Mouse (Mus musculus) 3T3-L1 (cell line): ENCODE measurements around the gene Ptpn14.

ENCODE experiments used
- DNase-seq: peaks from one replicate; pipeline ENCODE4 v3.0.0-alpha.2; 2015; ENCODE audit warnings: low read depth, low spot score

Ptpn14 gene

DNA sequence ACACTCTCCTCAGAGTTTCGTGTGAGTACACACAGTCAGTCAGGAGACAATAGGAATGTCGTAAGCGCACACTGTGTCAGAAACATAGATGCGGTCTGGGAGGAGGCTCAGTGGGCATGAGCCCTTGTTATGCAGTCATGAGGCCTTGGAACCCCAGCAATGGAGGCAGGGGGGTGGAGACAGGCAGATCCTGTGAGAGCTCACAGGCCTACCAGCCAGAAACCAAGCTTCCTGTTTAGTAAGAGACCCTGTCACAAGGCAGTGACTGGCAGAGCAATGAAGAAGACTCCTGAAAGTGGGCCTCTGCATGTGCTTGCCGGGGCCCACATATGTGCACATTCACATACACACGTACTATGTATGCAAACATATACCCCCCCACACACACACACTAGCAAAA lies 79.9 kb downstream of the Ptpn14 start:
- no peak for DNase-seq

DNA sequence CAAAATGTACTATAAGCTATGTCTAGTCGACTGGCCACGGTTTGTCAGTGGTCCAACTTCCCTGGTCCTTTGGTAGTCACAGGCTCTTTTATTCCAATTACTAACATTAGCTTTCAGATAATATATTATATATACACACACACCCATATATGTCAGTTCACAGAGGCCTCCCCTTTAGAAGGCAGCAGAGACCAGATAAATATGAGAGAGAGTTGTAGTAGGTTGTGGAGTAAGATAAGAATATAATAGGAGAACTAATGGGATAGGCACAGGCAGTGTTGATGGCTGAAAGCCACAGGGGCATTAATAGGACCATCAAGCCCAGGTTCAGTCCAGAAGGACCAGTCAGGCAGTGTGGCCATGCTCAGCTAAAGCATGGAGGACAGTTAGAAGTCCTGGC lies 80.4 kb downstream of the Ptpn14 start:
- DNase-seq: no peak

DNA sequence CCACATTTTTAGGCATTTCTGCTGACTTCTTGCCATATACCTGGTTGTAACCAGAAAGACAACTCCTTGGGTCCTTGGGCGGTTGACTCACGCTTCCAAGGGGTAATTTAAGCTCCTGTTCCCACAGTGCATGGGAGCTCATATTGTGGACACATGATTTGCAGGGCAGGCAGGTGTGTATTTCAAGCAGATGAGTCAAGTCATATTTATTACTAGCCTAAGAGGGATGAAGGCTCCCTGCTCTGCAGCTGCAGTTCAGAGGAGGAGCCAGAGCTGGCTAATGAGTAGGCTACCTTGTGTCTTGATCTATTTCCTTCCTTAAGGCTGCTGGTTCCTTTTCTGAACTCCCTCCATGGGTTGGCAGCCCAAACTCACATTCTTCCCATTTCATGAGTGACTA lies 83.7 kb downstream of the Ptpn14 start:
- DNase-seq: peak; percentile 27

DNA sequence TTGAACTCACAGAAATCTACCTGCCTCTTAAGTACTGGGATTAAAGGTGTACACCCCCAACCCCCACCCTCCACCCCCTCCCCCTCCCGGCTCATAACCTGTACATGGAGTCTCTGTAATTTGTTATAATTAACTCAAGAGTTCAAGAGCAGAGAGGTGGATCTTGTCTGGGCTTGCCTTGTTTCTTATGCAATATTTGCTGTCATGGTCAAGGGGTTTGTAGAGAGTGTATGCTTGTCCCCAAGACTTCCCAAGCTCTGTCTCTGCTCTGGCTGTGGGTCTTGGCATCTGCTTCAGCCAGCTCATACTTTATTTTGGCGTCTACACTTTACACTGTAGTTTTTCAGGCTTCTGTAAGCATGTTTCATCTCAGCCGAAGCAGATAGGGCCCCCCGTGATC lies 86.3 kb downstream of the Ptpn14 start:
- DNase-seq: no peak

DNA sequence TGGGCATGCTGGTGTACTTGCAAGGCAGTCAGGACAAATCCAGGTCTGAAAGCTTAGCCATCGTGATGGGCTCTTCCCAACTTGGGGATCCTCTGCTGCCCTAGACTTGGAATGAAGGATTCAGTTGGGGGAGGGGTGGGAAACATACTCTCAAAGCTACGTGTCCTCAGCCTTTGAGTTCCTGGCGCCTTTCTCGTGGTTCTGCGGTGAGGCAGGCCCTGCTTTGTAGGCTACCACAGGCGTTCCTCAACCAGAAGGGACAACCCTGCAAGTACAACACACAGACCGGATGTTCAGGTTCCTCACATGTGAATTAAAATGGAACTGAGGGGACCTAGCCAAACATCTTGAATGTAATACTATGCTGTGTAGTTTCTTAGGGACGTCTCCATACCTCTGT lies 89.0 kb downstream of the Ptpn14 start:
- no peak for DNase-seq

DNA sequence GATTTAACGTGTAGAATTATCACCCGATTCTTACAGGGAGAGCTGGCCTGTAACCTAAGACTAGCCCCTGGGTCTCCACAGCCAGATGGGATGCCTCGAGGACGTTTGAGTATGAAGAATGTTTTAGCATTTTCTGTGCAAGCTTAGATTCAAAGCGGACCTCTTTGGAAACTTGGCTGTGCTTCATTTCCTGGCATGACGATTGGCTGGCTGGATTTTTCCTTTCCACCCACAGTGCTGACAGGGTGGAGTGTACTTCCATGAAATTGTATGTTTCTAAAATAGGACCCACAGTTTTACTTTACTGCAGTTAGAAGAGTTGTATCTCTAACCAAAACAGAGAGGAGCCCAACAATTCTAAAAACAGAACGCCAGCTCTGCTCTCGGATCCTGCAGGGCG lies 89.7 kb downstream of the Ptpn14 start:
- DNase-seq: no peak

DNA sequence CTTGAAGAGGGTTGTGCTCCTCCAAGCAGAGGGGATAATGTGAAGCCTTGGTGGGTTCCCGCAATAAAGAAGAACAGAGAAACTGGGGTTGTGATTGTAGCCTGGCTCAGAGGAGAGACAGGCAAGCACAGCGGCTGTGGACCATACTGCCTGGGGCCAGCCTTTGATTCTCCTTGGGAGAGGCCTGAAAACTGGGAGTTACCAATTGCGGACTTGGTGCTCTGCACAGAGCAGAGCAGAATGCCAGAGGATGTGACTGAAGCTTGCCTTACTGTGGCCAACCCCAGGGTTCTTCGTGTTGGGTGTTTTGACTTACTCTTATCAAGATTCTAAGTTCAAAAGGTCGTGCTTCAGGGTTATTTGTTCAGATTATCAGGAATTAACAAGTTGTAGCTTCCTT lies 92.0 kb downstream of the Ptpn14 start:
- DNase-seq: no peak

DNA sequence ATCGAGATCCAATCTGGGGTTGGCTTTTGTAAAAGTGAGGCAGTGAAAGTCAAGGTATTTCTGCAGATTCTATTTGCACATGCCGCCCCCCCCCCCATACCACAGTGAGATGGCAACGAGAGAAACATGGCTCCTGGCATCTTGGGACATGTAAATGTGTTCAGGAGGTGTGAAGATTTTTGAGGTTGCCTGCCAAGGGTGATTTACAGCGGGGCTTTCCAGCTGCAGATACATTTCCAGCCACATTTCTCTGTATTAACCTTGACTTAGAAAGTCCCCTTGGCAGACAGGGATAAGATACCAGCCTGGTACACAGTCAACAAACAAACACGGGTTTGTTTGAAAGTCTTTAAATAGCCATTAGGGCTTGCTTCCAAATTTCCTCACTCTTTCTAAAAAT lies 96.4 kb downstream of the Ptpn14 start:
- no peak for DNase-seq

DNA sequence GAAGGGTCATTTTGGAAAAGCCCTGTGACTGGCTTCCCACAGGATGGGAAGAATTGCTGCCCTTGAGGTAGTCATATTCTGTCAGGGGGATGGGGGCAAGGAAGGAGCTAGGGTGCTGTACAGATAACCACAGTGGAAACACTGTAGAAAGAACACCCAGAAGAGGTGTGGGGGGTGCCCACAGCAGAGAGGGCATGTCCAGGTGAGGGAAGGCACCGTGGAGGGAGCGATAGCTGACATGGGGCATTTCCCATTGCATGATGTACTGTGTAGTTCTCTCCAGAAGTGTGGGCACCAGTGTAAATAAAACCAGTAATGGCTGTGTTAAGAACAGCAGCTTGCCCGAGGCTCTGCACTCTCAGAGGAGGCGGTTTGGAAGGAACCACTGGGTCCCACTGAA lies 102.3 kb downstream of the Ptpn14 start:
- no peak for DNase-seq

DNA sequence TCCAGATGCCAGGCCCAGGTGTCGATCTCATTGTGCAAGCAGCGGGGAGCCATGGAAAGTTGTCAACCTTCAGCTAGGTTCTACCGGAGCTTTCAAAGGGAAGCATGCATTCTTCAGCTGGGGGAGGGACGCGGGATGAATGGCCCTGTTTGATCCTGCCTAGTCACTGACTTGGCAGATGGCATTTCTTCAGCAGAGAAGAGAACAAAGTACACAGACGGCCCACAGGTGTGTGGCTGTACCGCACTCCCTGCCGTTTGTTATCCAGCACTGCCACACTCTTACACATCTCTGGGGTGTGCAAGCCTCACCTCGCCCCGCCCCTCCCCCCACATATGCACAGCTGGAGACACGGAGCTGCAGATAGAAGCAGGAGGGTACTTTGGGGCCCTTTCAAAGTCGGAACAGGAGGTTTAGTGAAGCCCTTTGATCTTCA lies 102.7 kb downstream of the Ptpn14 start:
- no peak for DNase-seq

DNA sequence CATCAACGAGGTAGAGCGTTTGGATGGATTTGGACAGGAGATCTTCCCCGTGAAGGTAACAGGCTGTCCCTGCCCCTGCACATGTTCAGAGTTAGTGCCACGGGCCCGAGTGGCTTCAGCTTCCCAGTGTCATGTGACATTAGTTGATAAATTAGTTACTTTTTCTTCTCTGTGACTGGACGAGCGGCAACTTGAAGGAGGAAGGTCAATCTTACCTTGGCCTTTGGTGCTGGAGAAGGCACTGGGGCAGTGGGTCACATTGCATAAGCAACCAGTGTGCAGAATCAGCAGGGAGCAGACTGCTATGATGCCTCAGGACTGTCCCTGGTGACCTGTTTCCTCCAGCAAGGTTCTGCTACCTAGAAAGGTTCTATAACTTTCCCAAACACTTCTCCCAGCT lies 105.3 kb downstream of the Ptpn14 start:
- DNase-seq: no peak

DNA sequence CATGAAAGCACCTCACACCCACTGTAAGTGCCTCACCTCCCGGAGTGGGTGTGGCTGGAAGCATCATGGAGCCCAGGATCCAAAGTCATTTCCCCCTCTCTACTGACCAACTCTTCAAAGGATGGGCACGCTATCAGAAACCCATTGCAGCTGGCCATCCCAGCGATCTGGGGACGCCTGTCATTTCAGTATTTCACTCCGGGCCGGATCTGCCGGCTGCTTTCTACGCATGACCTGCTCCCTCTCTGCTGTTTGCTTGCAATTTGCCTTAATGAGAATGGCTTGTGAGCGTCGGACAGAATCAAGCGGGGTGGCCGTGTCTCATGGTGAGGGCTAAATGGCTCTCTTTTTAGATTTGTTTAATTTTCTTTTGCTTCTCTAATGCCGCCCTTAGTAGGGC lies 106.1 kb downstream of the Ptpn14 start:
- no peak for DNase-seq

DNA sequence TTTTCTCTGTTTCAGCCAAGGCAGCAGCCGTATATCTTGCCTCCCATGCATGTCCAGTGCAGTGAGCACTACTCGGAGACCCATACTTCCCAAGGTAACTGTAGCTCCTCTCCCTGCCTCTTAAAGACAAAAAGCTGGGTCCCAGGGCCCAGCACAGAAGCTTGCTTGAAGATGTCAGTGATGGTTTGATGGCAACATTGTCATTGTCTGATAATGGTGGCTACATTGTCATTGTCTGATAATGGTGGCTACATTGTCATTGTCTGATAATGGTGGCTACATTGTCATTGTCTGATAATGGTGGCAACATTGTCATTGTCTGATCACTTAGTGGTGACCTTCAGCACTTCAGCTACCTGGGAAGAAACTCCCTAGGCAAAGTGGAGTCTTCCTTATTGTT lies 118.3 kb downstream of the Ptpn14 start:
- no peak for DNase-seq

DNA sequence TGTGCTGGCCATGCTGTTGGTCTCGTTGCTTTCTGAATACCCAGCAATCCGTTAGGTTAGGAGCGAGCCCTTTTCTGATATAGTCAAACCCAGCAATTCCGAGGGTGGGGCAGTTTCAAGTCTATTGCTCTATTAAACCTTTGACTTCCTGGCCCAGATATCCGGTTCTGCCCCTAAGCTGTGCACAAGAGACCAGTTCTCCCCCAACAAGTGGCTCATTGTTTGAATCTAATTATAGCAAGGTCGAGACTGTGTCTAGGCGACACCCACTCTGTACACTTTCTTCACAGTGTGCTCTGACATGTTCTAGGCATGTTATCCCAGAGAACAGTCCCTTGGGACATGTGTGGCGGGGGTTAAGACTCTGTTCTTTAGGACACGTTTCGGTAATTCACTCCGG lies 121.5 kb downstream of the Ptpn14 start:
- no peak for DNase-seq

DNA sequence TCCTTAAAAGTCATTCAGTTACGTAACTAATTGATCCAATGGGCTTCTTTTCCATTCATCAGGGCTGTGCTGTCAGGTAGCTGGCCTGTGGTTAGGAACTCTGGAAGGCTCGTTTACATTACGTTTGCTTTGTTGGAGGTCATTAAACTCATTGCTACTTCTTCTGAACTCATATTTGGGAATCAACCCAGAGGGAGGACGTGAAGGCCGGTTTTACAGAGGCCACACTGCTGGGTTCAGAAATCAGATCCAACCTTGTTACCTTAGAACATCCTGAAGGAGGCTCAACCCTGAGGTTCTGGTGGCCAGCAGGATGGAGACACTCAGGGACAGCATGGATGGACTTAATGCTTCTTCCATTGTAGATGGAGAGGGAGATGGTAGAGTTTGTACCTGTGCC lies 124.0 kb downstream of the Ptpn14 start:
- DNase-seq: peak; percentile 36

DNA sequence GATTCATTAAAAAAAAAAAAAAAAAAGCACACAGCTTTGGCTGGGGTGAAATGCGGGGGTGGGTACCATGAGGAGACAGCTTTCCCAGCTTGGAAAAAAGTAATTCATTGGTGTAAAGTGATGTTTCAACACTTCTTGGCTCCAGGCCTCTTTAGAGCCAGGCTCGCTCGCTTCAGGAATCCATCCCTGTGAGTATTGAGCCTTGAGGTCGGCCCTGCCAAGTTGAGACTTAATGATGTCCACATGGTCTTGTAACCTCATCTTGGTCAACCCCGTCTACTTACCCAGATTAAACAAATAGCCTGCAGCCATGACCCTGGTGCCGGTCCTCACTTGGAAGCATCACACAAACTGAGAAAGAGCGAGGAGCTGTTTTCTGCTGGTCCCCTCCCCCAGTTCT lies 124.4 kb downstream of the Ptpn14 start:
- peak; percentile 90 for DNase-seq

DNA sequence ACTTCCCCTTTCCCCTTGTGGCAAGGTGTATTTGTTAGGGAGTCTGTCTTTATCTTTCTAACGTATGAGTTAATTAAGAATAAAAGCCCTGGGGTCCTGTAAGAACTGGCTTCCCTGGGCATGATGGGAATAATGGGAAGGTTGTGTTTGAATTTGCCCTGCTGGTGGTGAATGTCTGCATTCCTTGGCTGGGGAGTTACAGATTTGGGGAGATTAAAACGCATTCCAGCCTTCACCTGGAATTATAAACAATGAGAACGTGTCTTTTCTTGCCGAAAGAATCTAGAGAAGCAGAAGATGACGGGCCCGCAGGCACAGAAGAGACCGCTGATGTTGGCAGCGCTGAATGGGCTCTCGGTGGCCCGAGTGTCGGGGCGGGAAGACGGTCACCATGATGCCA lies 126.6 kb downstream of the Ptpn14 start:
- DNase-seq: no peak

DNA sequence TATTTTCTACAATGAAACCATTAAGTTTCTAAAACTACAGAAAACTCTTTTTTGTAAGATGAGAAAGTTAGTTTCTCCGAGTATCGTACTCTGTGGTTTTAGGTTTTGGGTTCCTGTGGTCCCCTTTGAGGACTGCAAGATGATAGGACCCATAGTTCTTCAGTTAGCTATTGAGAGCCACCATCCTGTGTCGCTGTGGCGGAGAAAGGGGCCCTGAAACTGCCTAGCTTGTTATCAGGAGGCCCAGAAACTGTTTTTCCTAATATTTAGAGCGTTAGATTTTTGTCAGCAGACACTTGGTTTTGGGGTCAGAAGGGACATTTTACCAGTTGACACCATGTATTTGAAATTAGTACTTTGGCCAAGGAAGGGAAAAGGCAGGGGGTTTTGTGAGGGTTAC lies 127.7 kb downstream of the Ptpn14 start:
- no peak for DNase-seq

DNA sequence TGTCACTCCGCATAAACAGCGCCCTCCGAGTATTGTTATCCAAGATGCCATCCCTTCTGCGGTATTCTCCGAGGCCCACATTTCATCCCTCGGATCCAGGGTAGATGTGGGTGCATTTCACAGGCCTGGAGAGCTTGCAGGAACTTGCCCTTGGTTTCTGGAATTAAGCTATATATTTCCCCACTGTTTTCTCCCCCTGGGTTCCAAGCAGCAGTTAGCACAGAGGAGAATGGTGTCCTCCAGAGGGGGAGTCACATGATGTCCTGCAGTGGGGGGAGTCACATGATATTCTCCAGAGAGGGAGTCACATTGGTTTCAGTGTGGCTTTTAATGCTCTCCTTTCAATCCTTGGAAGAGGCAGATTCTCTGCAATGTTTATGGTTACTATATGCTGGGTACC lies 130.3 kb downstream of the Ptpn14 start:
- DNase-seq: no peak

DNA sequence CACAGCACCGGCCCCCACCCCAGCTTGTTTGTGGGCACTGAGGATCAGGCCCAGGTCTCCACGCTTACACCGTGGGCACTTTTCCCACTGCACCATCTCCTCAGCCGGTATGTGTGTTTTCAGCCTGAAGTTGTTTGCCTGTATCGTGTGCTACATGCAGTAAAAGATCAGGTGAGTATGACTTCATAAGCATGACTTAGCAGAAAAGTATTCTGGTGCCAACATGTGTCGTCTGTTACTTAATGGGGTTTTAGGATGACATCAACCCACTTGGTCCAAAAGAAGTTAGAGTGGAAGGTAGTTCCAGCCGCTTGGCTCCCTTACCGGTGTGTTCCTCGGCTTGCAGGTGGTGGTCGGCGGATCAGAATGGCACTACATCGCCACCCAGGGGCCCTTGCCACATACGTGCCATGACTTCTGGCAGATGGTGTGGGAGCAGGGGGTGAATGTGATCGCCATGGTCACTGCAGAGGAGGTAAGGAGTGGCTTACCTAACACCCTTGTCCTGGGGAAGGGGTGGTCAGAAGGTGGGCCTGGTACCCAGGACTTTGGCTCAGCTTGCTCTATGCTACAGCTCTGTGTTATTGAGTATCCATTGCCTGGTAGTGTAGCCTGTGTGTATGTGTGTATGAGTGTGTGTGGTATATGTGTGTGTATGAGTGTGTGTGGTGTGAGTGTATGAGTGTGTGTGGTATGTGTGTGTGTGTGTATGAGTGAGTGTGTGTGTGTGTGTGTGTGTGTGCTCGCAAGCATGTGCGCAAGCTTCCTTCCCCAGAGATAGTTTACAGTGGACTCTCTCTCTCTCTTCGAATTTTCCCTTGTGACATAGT lies 132.3 kb downstream of the Ptpn14 start:
- peak; percentile 49 for DNase-seq

DNA sequence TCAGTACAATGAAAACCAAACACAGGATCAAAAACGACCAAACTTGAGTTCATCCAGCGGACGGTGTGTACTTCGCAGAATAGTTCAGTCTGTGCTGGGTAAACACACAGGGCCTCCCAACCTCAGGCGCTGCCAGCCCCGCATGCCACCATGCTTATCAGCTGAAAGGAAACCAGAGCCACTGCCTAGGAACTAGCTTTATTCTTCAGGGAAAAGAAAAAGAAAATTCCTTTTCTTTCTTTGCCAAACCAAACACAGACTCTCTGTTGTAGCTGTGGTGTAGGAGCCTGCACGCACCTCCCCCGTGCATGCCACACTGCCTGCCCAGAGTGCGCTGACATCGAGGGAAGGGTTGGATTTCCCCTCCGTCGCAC lies 132.9 kb downstream of the Ptpn14 start:
- DNase-seq: no peak

DNA sequence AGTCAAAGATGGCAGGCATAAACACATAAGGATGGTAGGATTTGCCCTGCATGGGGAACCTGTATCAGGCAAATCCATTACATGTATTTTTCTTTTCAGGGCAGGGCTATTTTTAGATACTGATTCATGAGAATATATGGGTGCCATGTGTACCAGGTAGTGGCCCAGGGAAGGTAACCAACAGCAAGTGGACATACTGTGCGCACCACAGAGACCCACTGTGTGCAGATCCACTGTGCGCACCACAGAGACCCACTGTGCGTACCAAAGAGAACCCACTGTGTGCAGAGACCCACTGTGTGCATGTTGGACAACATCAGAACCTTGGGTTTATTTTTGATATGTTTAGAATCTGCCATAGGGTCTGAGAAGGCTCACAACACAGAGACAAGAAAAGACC lies 135.7 kb downstream of the Ptpn14 start:
- DNase-seq: no peak

DNA sequence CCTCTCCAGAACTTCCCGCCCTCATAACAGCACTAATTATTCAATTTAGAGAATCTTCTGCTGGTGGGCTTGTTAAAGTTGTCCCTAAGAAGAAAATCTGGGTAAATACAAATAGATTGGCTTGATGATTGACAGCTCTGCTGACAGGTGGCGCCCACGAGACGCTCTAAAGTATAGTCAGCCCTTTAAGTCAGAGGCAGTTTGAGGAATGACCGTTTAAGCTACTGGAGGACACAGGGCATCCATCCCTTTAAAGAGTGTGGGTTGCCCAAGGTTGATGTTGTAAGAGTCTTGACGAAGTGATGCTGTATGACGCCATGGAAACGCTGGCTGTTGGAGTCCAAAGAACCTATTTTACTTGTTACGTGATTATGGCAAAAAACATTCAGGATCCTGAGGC lies 136.2 kb downstream of the Ptpn14 start:
- DNase-seq: peak; percentile 15
